Mouse (Mus musculus): ENCODE data around the gene Cuedc2. TPM values are rescaled to one million over a fixed set of nuclear protein-coding genes. Genes with fewer than 3 reads are reported as not detected.

Gene Cuedc2
- total and polyA plus RNA-seq, 3 experiments: 251 to 302 (median 297) TPM

DNA sequence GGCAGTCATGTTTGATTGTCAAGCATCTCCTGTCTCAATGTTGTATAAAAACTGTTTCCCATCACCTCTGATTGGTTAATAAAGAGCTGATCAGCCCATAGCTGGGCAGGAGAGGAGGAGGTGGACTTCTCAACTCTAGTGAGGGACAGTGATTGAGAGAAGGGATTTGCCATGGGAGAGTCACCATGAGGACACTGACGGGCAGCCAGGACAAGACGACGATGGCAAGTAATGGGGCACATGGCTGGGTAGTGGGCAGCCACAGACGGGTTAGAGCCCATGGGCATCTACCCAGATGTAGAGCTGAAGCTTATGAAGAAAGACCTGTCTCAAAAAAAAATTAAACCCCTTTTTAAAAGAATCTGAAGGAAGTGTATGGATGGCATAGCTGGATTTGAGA, 36.0 kb downstream of the Cuedc2 start:
- H3K9ac ChIP-seq (ENCODE audit: control insufficient read depth, low read depth, low read length, poor library complexity, severe bottlenecking): no peak overlapping the region
- H3K4me3 ChIP-seq (ENCODE audit: control insufficient read depth in 1 of 2, insufficient read depth in 1 of 2, low read depth in 2 of 2, low read length in 2 of 2): no peak overlapping the region
- no peaks in the 10 kb centered on the region for H3K27me3 ChIP-seq (ENCODE audit: control insufficient read depth in 1 of 2, insufficient read depth in 2 of 2, low read length in 2 of 2)
- DNase-seq (ENCODE audit: low read depth, low spot score): no peak
- H3K36me3 ChIP-seq (ENCODE audit: control insufficient read depth in 1 of 2, insufficient read depth in 2 of 2, low read length in 2 of 2): peaks cover 0 to 14% of the 10 kb centered on the region in 2 experiments; a peak in 2 of 4 replicates
- no peaks in the 10 kb centered on the region for H3K9me3 ChIP-seq (replicated peaks; ENCODE audit: insufficient read depth, low read length)
- TF ChIP-seq TAL1 (IDR thresholded peaks at IDR 0.05; ENCODE audit: low read length): no peak
- no peak for TF ChIP-seq MAFK (IDR thresholded peaks at IDR 0.05; ENCODE audit: borderline replicate concordance, low read depth, low read length)
- TF ChIP-seq MEF2A (IDR thresholded peaks at IDR 0.05; ENCODE audit: extremely low read depth, insufficient replicate concordance, low read depth, low read length, poor library complexity, severe bottlenecking): no peak
- TF ChIP-seq USF2 (IDR thresholded peaks at IDR 0.05; ENCODE audit: borderline replicate concordance in 1 of 2, insufficient read depth in 1 of 2, low read depth in 1 of 2, low read length in 2 of 2): no peak
- no peak for TF ChIP-seq MXI1 (IDR thresholded peaks at IDR 0.05; ENCODE audit: low read depth, low read length)
- no peak; the same call in 1 of the 2 replicates for TF ChIP-seq NELFE (IDR thresholded peaks at IDR 0.05; ENCODE audit: low read depth, low read length)
- TF ChIP-seq BHLHE40 (IDR thresholded peaks at IDR 0.05; ENCODE audit: borderline replicate concordance, low read depth, low read length): no peak
- H3K79me2 ChIP-seq (ENCODE audit: control insufficient read depth, insufficient read depth, low read length, poor library complexity): peaks cover 3% of the 10 kb centered on the region; the same call in 1 of the 2 replicates
- H3K4me1 ChIP-seq (ENCODE audit: control insufficient read depth in 1 of 2, insufficient read depth in 2 of 2, low read length in 2 of 2): peaks cover 6 to 20% of the 10 kb centered on the region in 2 experiments
- H3K27ac ChIP-seq (ENCODE audit: control insufficient read depth, low read depth, low read length): no peak overlapping the region

DNA sequence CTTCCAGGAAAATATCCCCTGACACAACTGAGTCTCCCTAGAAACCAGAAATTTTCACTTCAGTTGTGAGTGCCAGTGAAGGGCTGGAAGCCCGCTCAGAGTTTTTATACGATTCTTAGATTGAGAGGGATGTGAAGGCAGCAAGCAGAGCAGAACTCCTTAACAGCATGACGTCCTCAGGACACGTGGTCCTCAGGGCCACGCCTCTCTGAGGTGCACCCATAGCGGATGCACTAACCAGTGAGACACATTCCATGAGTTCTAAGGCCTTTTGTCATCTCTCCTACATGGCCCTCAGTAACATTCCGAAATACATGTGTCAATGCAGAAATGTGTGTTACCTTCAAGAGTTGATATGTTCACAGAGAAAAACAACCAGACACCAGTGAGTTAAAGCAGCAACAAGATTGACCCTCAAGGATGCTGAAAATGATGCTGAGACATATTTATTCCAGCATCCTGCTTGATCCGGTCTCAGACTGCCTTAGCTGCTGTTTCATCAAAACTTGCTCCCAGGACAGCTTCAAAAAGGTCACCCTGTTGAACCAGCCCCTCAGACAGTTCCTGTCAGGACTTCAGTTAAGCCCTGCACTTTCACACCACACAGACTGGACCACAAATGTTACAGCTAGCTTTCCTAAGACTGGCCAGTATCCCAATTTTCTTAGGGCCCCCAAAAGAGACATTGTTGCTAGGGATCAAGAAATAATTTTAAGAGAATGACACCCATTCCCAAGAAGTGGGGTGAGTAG, 38.0 kb downstream of the Cuedc2 start:
- no peak overlapping the region for H3K9ac ChIP-seq (ENCODE audit: control insufficient read depth, low read depth, low read length, poor library complexity, severe bottlenecking)
- H3K27me3 ChIP-seq (ENCODE audit: control insufficient read depth in 1 of 2, insufficient read depth in 2 of 2, low read length in 2 of 2): no peaks in the 10 kb centered on the region
- H3K4me1 ChIP-seq (ENCODE audit: control insufficient read depth in 1 of 2, insufficient read depth in 2 of 2, low read length in 2 of 2): peaks cover 3 to 17% of the 10 kb centered on the region in 2 experiments
- no peak for TF ChIP-seq CHD1 (IDR thresholded peaks at IDR 0.05; ENCODE audit: low read depth, low read length)
- no peak for TF ChIP-seq NRF1 (IDR thresholded peaks at IDR 0.05; ENCODE audit: insufficient read depth, low read depth, low read length, poor library complexity, severe bottlenecking)
- no peak for TF ChIP-seq KAT2A (conservative IDR thresholded peaks at IDR 0.05; ENCODE audit: low read depth, low read length)
- TF ChIP-seq MAX (IDR thresholded peaks at IDR 0.05; ENCODE audit: low read length): no peak
- no peak for TF ChIP-seq GABPA (IDR thresholded peaks at IDR 0.05; ENCODE audit: low read depth, low read length)
- TF ChIP-seq ZNF384 (IDR thresholded peaks at IDR 0.05; ENCODE audit: low read depth, low read length): no peak
- no peak for TF ChIP-seq POLR2AphosphoS2 (IDR thresholded peaks at IDR 0.05; ENCODE audit: low read length)
- no peak for TF ChIP-seq RAD21 (IDR thresholded peaks at IDR 0.05; ENCODE audit: low read depth, low read length)
- TF ChIP-seq CHD2 (IDR thresholded peaks at IDR 0.05; ENCODE audit: low read length): no peak
- TF ChIP-seq E2F4 (IDR thresholded peaks at IDR 0.05; ENCODE audit: borderline replicate concordance, low read depth, low read length): no peak
- H3K36me3 ChIP-seq (ENCODE audit: control insufficient read depth in 1 of 2, insufficient read depth in 2 of 2, low read length in 2 of 2): peaks cover 0 to 13% of the 10 kb centered on the region in 2 experiments; a peak in 2 of 4 replicates
- H3K27ac ChIP-seq (ENCODE audit: control insufficient read depth, low read depth, low read length): no peak overlapping the region
- peaks cover 3% of the 10 kb centered on the region; the same call in 1 of the 2 replicates for H3K79me2 ChIP-seq (ENCODE audit: control insufficient read depth, insufficient read depth, low read length, poor library complexity)
- no peak overlapping the region for H3K4me3 ChIP-seq (ENCODE audit: control insufficient read depth in 1 of 2, insufficient read depth in 1 of 2, low read depth in 2 of 2, low read length in 2 of 2)
- H3K9me3 ChIP-seq (replicated peaks; ENCODE audit: insufficient read depth, low read length): no peaks in the 10 kb centered on the region
- no peak for DNase-seq (ENCODE audit: low read depth, low spot score)

All from MEL (cell line).